Comparison of ENCODE assay signal across 17 mouse cellular contexts in genomic region chr6:101272256-101272655, GRCm38 (mm10).
DNase-seq lines count a peak whose midpoint lies in the region; ATAC-seq and TF ChIP-seq lines count a peak whose summit lies in the region.
"Had no signal": no experiment of that assay in that cellular context is flagged by ENCODE, and none has a peak within 500 bp of the region (broad histone marks: within the 10 kb centered on the region; RNA-seq: fewer than 3 reads in every experiment).

No protein-coding gene starts in this region.

- peak overlapping the region; percentile 91 for H3K27ac ChIP-seq in heart, embryonic 16.5 days (ENCODE audit: low read length)
- 0 out of 2 replicates have a peak overlapping the region, but pooled peaks have one; percentile 3 for H3K27ac ChIP-seq in lung, postnatal 0 days (ENCODE audit: low read length)
- H3K27ac ChIP-seq in intestine, embryonic 15.5 days, result peak overlapping the region; percentile 65
- peak overlapping the region; percentile 86 for H3K27ac ChIP-seq in stomach, embryonic 16.5 days (ENCODE audit: low read length)
- H3K27ac ChIP-seq in gastrocnemius, adult 2 months, result no peak overlapping the region; the same call in 1 of the 2 replicates
- H3K27ac ChIP-seq: embryonic facial prominence, embryonic 15.5 days; hindbrain, embryonic 12.5 days; limb, embryonic 12.5 days; macrophage had no signal

- H3K4me2 ChIP-seq in heart, embryonic 16.5 days (ENCODE audit: low read depth, low read length), result peak overlapping the region; percentile 48
- peak overlapping the region; percentile 23; the same call in 1 of the 2 replicates for H3K4me2 ChIP-seq in lung, postnatal 0 days (replicated peaks; ENCODE audit: low read depth, low read length)
- peak overlapping the region; percentile 22; the same call in 1 of the 2 replicates for H3K4me2 ChIP-seq in intestine, embryonic 15.5 days (replicated peaks)
- H3K4me2 ChIP-seq in stomach, embryonic 16.5 days (ENCODE audit: low read depth, low read length), result peak overlapping the region; percentile 43
- H3K4me2 ChIP-seq: embryonic facial prominence, embryonic 15.5 days; hindbrain, embryonic 12.5 days had no signal

- no peaks in the 10 kb centered on the region for H3K27me3 ChIP-seq in heart, embryonic 16.5 days (ENCODE audit: control insufficient read depth, insufficient read depth, low read length)
- H3K27me3 ChIP-seq in lung, postnatal 0 days (replicated peaks; ENCODE audit: insufficient read depth, low read length), result no peaks in the 10 kb centered on the region
- no peaks in the 10 kb centered on the region for H3K27me3 ChIP-seq in intestine, embryonic 15.5 days (replicated peaks)
- no peaks in the 10 kb centered on the region for H3K27me3 ChIP-seq in stomach, embryonic 16.5 days (ENCODE audit: control insufficient read depth, insufficient read depth, low read length)
- H3K27me3 ChIP-seq: embryonic facial prominence, embryonic 15.5 days had no signal

- H3K9ac ChIP-seq in heart, embryonic 16.5 days (ENCODE audit: low read length), result peak overlapping the region; percentile 37; the same call in 1 of the 2 replicates
- no peak overlapping the region for H3K9ac ChIP-seq in lung, postnatal 0 days (replicated peaks; ENCODE audit: low read depth)
- H3K9ac ChIP-seq in intestine, embryonic 15.5 days, result no peak overlapping the region
- H3K9ac ChIP-seq in stomach, embryonic 16.5 days (ENCODE audit: low read length), result no peak overlapping the region
- H3K9ac ChIP-seq: embryonic facial prominence, embryonic 15.5 days; forebrain, postnatal 0 days; hindbrain, embryonic 12.5 days; limb, embryonic 12.5 days had no signal

- ATAC-seq in heart, embryonic 16.5 days (replicated peaks; ENCODE audit: extremely low read depth, insufficient read depth, low FRiP score), result no peak
- ATAC-seq in lung, postnatal 0 days, result no peak
- no peak for ATAC-seq in intestine, embryonic 15.5 days
- no peak for ATAC-seq in stomach, embryonic 16.5 days (ENCODE audit: insufficient read depth, low FRiP score)
- ATAC-seq: forebrain, postnatal 0 days had no signal

- no peak overlapping the region for H3K4me3 ChIP-seq in heart, embryonic 16.5 days (ENCODE audit: low read length)
- H3K4me3 ChIP-seq in lung, postnatal 0 days (ENCODE audit: low read depth, low read length), result no peak overlapping the region
- no peak overlapping the region for H3K4me3 ChIP-seq in intestine, embryonic 15.5 days (replicated peaks)
- H3K4me3 ChIP-seq in stomach, embryonic 16.5 days (replicated peaks; ENCODE audit: low read length), result 0 out of 2 replicates have a peak overlapping the region, but pooled peaks have one; percentile 9
- no peak overlapping the region for H3K4me3 ChIP-seq in gastrocnemius, adult 2 months
- H3K4me3 ChIP-seq: embryonic facial prominence, embryonic 15.5 days; hindbrain, embryonic 12.5 days; limb, embryonic 12.5 days had no signal

- no peak for TF ChIP-seq EP300 in lung, postnatal 0 days (IDR thresholded peaks at IDR 0.05)

- H3K4me1 ChIP-seq in heart, embryonic 16.5 days (ENCODE audit: control insufficient read depth, insufficient read depth, low read length), result peaks cover 56% of the 10 kb centered on the region
- peaks cover 27% of the 10 kb centered on the region; the same call in 1 of the 2 replicates for H3K4me1 ChIP-seq in lung, postnatal 0 days (ENCODE audit: insufficient read depth, low read depth, low read length)
- H3K4me1 ChIP-seq in intestine, embryonic 15.5 days (replicated peaks), result peaks cover 49% of the 10 kb centered on the region
- H3K4me1 ChIP-seq in stomach, embryonic 16.5 days (ENCODE audit: control insufficient read depth, insufficient read depth, low read length), result peaks cover 62% of the 10 kb centered on the region

- no peaks in the 10 kb centered on the region for H3K9me3 ChIP-seq in heart, embryonic 16.5 days (replicated peaks; ENCODE audit: control insufficient read depth, low read length)
- H3K9me3 ChIP-seq in lung, postnatal 0 days (ENCODE audit: low read length), result no peaks in the 10 kb centered on the region
- no peaks in the 10 kb centered on the region for H3K9me3 ChIP-seq in intestine, embryonic 15.5 days
- no peaks in the 10 kb centered on the region for H3K9me3 ChIP-seq in stomach, embryonic 16.5 days (replicated peaks; ENCODE audit: control insufficient read depth, low read length)
- H3K9me3 ChIP-seq: embryonic facial prominence, embryonic 15.5 days; hindbrain, embryonic 12.5 days; limb, embryonic 12.5 days had no signal

- WGBS in heart, embryonic 16.5 days, result 32% methylated on average over 4 of the region's 4 CpGs
- WGBS in lung, postnatal 0 days, result 26% methylated on average over 4 of the region's 4 CpGs
- WGBS in intestine, embryonic 15.5 days, result 23% methylated on average over 4 of the region's 4 CpGs
- 18% methylated on average over 4 of the region's 4 CpGs for WGBS in stomach, embryonic 16.5 days

- no peak for DNase-seq in heart, postnatal 36 days
- no peak for DNase-seq in lung, postnatal 0 days (ENCODE audit: low spot score)
- no peak for DNase-seq in lung, postnatal 36 days
- no peak for DNase-seq in gastrocnemius, adult 2 months
- DNase-seq in c-Kit-positive CD71-positive TER-119-positive erythroid progenitor cells, embryonic 14.5 days (ENCODE audit: low spot score), result no peak
- DNase-seq: cerebellum, adult 2 months; forebrain, postnatal 0 days; gastrocnemius, postnatal 25 days; midbrain, embryonic 14.5 days; right cerebral cortex, postnatal 25 days had no signal

- intact Hi-C loops in heart, postnatal 36 days (cut with DNase I), result no loop called here
- intact Hi-C loops in gastrocnemius, adult 2 months (cut with DNase I), result loop anchor here (5.0 kb wide), 1 partner anchor 55 kb away; no protein-coding TSS in a partner anchor

- H3K36me3 ChIP-seq in heart, embryonic 16.5 days (ENCODE audit: control insufficient read depth, insufficient read depth), result peaks cover 7% of the 10 kb centered on the region
- H3K36me3 ChIP-seq in lung, postnatal 0 days (ENCODE audit: insufficient read depth, low read length), result no peaks in the 10 kb centered on the region
- H3K36me3 ChIP-seq in intestine, embryonic 15.5 days, result no peaks in the 10 kb centered on the region
- H3K36me3 ChIP-seq in stomach, embryonic 16.5 days (ENCODE audit: control insufficient read depth, insufficient read depth, low read length), result no peaks in the 10 kb centered on the region
- H3K36me3 ChIP-seq: embryonic facial prominence, embryonic 15.5 days; hindbrain, embryonic 12.5 days had no signal

- TF ChIP-seq CTCF in lung, postnatal 0 days (IDR thresholded peaks at IDR 0.05), result no peak
- no peak for TF ChIP-seq CTCF in gastrocnemius, adult 2 months (IDR thresholded peaks at IDR 0.05)
